Mouse (Mus musculus) cerebellum, adult 2 months (tissue): ENCODE results near the gene Rplp2.

Experiments used
- CTCF ChIP-seq: fragments of 200-500 bp; IDR thresholded peaks from 2 replicates; pipeline ENCODE4 v1.5.1; 2011; ENCODE audit warnings: low read depth, mild to moderate bottlenecking, control low read depth, low read length, moderate library complexity, borderline replicate concordance; ENCODE audit not compliant: insufficient read depth
- POLR2A ChIP-seq: fragments of 200-500 bp; IDR thresholded peaks from 2 replicates; pipeline ENCODE4 v1.6.1; 2011; ENCODE audit warnings: low read length, control low read depth, borderline replicate concordance; ENCODE audit not compliant: insufficient read depth

DNA sequence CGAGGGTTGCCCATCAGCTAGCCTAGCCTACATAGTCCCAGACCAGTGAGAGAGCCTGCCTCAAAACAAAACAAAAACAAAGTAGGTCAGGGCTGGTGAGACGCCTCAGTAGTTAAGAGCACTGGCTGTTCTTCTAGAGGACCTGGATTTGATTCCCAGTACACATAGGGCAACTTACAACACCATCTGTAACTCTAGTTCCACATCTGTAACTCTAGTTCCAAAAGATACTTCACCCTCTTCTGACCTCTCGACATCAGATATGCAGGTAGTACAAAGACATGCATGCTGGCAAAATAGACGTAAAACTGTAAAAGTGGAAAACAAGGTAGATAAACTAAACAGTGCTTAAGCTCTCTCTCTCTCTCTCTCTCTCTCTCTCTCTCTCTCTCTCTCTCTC, 23.4 kb upstream of the Rplp2 start:
- TF ChIP-seq CTCF (no peak), POLR2A (no peak)
